Mouse (Mus musculus) kidney, postnatal 0 days (tissue): ENCODE measurements around the gene Nptx2. TPM values are rescaled to one million over a fixed set of nuclear protein-coding genes. Genes with fewer than 3 reads are reported as not detected.
A peak's percentile ranks its signal among the peaks of the same experiment; 100 is the strongest.

ENCODE experiments used
- ATAC-seq: fragments of 200-750 bp; cut with Nextera tagmentation; replicated peaks from 2 replicates; pipeline ENCODE4 v1.8.0; 2017; ENCODE audit warnings: low read depth, moderate number of reproducible peaks, moderate TSS enrichment, moderate library complexity; ENCODE audit not compliant: low FRiP score
- DNase-seq: peaks from one replicate; pipeline ENCODE4 v3.0.0-alpha.2; 2016; ENCODE audit warnings: low spot score
- H3K27ac ChIP-seq: fragments of 300-500 bp; sonication (generic); 2 replicates; pipeline ENCODE4 v1.5.1; 2014; ENCODE audit warnings: mild to moderate bottlenecking
- H3K27me3 ChIP-seq: fragments of 300-500 bp; sonication (generic); 2 replicates; pipeline ENCODE4 v1.6.1; 2014; ENCODE audit warnings: low read length, mixed read lengths; ENCODE audit not compliant: insufficient read depth
- H3K36me3 ChIP-seq: fragments of 300-500 bp; sonication (generic); 2 replicates; pipeline ENCODE4 v1.6.1; 2014; ENCODE audit warnings: low read length, mixed read lengths; ENCODE audit not compliant: insufficient read depth
- H3K4me1 ChIP-seq: fragments of 300-500 bp; sonication (generic); replicated peaks from 2 replicates; pipeline ENCODE4 v1.6.1; 2014; ENCODE audit warnings: antibody characterized with exemption, low read length, mixed read lengths; ENCODE audit not compliant: insufficient read depth
- H3K4me2 ChIP-seq: fragments of 300-500 bp; sonication (generic); 2 replicates; pipeline ENCODE4 v1.6.1; 2014; ENCODE audit warnings: mild to moderate bottlenecking, low read length, moderate library complexity, mixed read lengths
- H3K4me3 ChIP-seq: fragments of 300-500 bp; sonication (generic); replicated peaks from 2 replicates; pipeline ENCODE4 v1.5.1; 2014; ENCODE audit warnings: low read depth, low read length
- H3K9ac ChIP-seq: fragments of 300-500 bp; sonication (generic); 2 replicates; pipeline ENCODE4 v1.6.1; 2014; ENCODE audit warnings: low read depth, low read length
- H3K9me3 ChIP-seq: fragments of 300-500 bp; sonication (generic); replicated peaks from 2 replicates; pipeline ENCODE4 v1.6.1; 2016; ENCODE audit warnings: low read length, inconsistent platforms, mixed read lengths
- CTCF ChIP-seq: IDR thresholded peaks from 2 replicates; pipeline ENCODE4 v1.5.1; 2016; ENCODE audit warnings: antibody characterized with exemption, low read depth, mild to moderate bottlenecking, moderate library complexity
- WGBS: fragments of 180-500 bp; shearing (Covaris S2); extraction: QIAGEN DNeasy Blood & Tissue Kit; methylation state at CpG from one replicate; pipeline ENCODE4 v1.1.7; 2014; 5-methylcytosine and 5-hydroxymethylcytosine counted together
- polyA plus RNA-seq: library from polyadenylated mRNA; unstranded; fragments of >200 nt; fragmentation: Nextera tagmentation; extraction: Ambion mirVana; gene quantifications from 2 replicates; pipeline ENCODE4 v1.2.1, GENCODE M21; 2015

The Nptx2 gene
- polyA plus RNA-seq, 1 experiment from 2014 or later, result 1.2 TPM

GRCm38 (mm10) chr5:144557363-144557762, 11.7 kb downstream of the Nptx2 start:
- DNase-seq (peak; percentile 16), ATAC-seq (no peak)
- Histone ChIP-seq H3K4me1 (no peaks in the 10 kb centered on the region), H3K27me3 (no peaks in the 10 kb centered on the region), H3K4me2 (no peak overlapping the region), H3K9ac (no peak overlapping the region), H3K27ac (no peak overlapping the region), H3K4me3 (no peak overlapping the region), H3K9me3 (no peaks in the 10 kb centered on the region), H3K36me3 (no peaks in the 10 kb centered on the region)
- TF ChIP-seq CTCF, result no peak
- 58% methylated on average over 8 of the region's 8 CpGs for WGBS

GRCm38 (mm10) chr5:144558481-144558880, 12.8 kb downstream of the Nptx2 start:
- H3K9me3 ChIP-seq, result no peaks in the 10 kb centered on the region
- H3K9ac ChIP-seq, result no peak overlapping the region
- no peak overlapping the region for H3K4me2 ChIP-seq
- H3K4me1 ChIP-seq, result no peaks in the 10 kb centered on the region
- no peaks in the 10 kb centered on the region for H3K27me3 ChIP-seq
- H3K27ac ChIP-seq, result no peak overlapping the region
- ATAC-seq, result no peak
- TF ChIP-seq CTCF, result no peak
- H3K4me3 ChIP-seq, result no peak overlapping the region
- no peaks in the 10 kb centered on the region for H3K36me3 ChIP-seq
- DNase-seq, result no peak

GRCm38 (mm10) chr5:144565739-144566138, 20.0 kb downstream of the Nptx2 start:
- TF ChIP-seq CTCF, result no peak
- Histone ChIP-seq H3K36me3 (no peaks in the 10 kb centered on the region), H3K27me3 (no peaks in the 10 kb centered on the region), H3K9me3 (no peaks in the 10 kb centered on the region), H3K4me2 (no peak overlapping the region), H3K4me1 (no peaks in the 10 kb centered on the region), H3K9ac (no peak overlapping the region), H3K27ac (no peak overlapping the region), H3K4me3 (no peak overlapping the region)
- DNase-seq (no peak), ATAC-seq (no peak)
- 81% methylated on average over 4 of the region's 4 CpGs for WGBS

GRCm38 (mm10) chr5:144585100-144585499, 39.4 kb downstream of the Nptx2 start:
- Histone ChIP-seq H3K9ac (no peak overlapping the region), H3K4me2 (no peak overlapping the region), H3K36me3 (no peaks in the 10 kb centered on the region), H3K4me3 (no peak overlapping the region), H3K4me1 (no peaks in the 10 kb centered on the region), H3K27me3 (no peaks in the 10 kb centered on the region), H3K27ac (no peak overlapping the region), H3K9me3 (no peaks in the 10 kb centered on the region)
- TF ChIP-seq CTCF, result no peak
- WGBS, result 91% methylated on average over 5 of the region's 5 CpGs
- no peak for DNase-seq
- no peak for ATAC-seq

GRCm38 (mm10) chr5:144591248-144591880, 45.7 kb downstream of the Nptx2 start:
- Histone ChIP-seq H3K9ac (no peak overlapping the region), H3K9me3 (no peaks in the 10 kb centered on the region), H3K4me2 (no peak overlapping the region), H3K27ac (no peak overlapping the region), H3K27me3 (no peaks in the 10 kb centered on the region), H3K4me1 (no peaks in the 10 kb centered on the region), H3K4me3 (no peak overlapping the region), H3K36me3 (no peaks in the 10 kb centered on the region)
- WGBS, result 51% methylated on average over 12 of the region's 12 CpGs
- ATAC-seq, result no peak
- no peak for TF ChIP-seq CTCF
- no peak for DNase-seq

- Histone ChIP-seq H3K27me3 (no peaks in the 10 kb centered on the region), H3K4me1 (no peaks in the 10 kb centered on the region), H3K4me3 (no peak overlapping the region), H3K9ac (no peak overlapping the region), H3K9me3 (no peaks in the 10 kb centered on the region), H3K4me2 (no peak overlapping the region), H3K36me3 (no peaks in the 10 kb centered on the region), H3K27ac (no peak overlapping the region)
- TF ChIP-seq CTCF, result no peak
- DNase-seq, result no peak
- WGBS, result 90% methylated on average over 9 of the region's 9 CpGs
- no peak for ATAC-seq
Observed at GRCm38 (mm10) chr5:144594796-144595195, 49.1 kb downstream of the Nptx2 start.

Other genes with a start within 250 kb of the Nptx2 start
- 14.0 and 14.9 TPM in 2 replicates for gene Baiap2l1, start 187.8 kb upstream of the Nptx2 start, polyA plus RNA-seq
- gene Tmem130, start 215.9 kb downstream of the Nptx2 start, polyA plus RNA-seq, result 0.17 and 0.24 TPM in 2 replicates
- 41.1 and 52.1 TPM in 2 replicates for gene Trrap, start 221.8 kb downstream of the Nptx2 start, polyA plus RNA-seq